Mouse (Mus musculus) limb, embryonic 11.5 days (tissue): ENCODE data around the gene Zbtb16. TPM values are rescaled to one million over a fixed set of nuclear protein-coding genes. Genes with fewer than 3 reads are reported as not detected.
A peak's percentile ranks its signal among the peaks of the same experiment; 100 is the strongest.

Experiments used
- ATAC-seq: fragments of 200-750 bp; cut with Nextera tagmentation; 2 replicates; pipeline ENCODE4 v1.8.0; 2017; ENCODE audit warnings: low read depth; ENCODE audit not compliant: insufficient number of reproducible peaks, low FRiP score, low TSS enrichment
- DNase-seq: peaks from one replicate; pipeline ENCODE4 v3.0.0-alpha.2; 2015; ENCODE audit warnings: low spot score
- H3K27ac ChIP-seq: fragments of 300-500 bp; sonication (generic); replicated peaks from 2 replicates; pipeline ENCODE4 v1.5.1; 2014; ENCODE audit warnings: low read depth, mild to moderate bottlenecking, low read length
- H3K27me3 ChIP-seq: fragments of 300-500 bp; sonication (generic); 2 replicates; pipeline ENCODE4 v1.6.1; 2014; ENCODE audit warnings: mild to moderate bottlenecking, low read length, mixed read lengths; ENCODE audit not compliant: control insufficient read depth, insufficient read depth
- H3K36me3 ChIP-seq: fragments of 300-500 bp; sonication (generic); 2 replicates; pipeline ENCODE4 v1.6.1; 2014; ENCODE audit warnings: mild to moderate bottlenecking, low read length, moderate library complexity, mixed read lengths; ENCODE audit not compliant: control insufficient read depth, insufficient read depth
- H3K4me1 ChIP-seq: fragments of 300-500 bp; sonication (generic); 2 replicates; pipeline ENCODE4 v1.6.1; 2014; ENCODE audit warnings: low read length, mixed read lengths; ENCODE audit not compliant: control insufficient read depth, insufficient read depth
- H3K4me2 ChIP-seq: fragments of 300-500 bp; sonication (generic); 2 replicates; pipeline ENCODE4 v1.6.1; 2014; ENCODE audit warnings: low read depth, mild to moderate bottlenecking, moderate library complexity; ENCODE audit not compliant: severe bottlenecking
- H3K4me3 ChIP-seq: fragments of 300-500 bp; sonication (generic); 2 replicates; pipeline ENCODE4 v1.5.1; 2014; ENCODE audit warnings: low read depth, low read length
- H3K9ac ChIP-seq: fragments of 300-500 bp; sonication (generic); 2 replicates; pipeline ENCODE4 v1.6.1; 2014; ENCODE audit warnings: mild to moderate bottlenecking, low read length
- H3K9me3 ChIP-seq: fragments of 300-500 bp; sonication (generic); 2 replicates; pipeline ENCODE4 v1.6.1; 2016; ENCODE audit warnings: low read length; ENCODE audit not compliant: control insufficient read depth
- WGBS: fragments of 180-500 bp; shearing (Covaris S2); extraction: QIAGEN DNeasy Blood & Tissue Kit; methylation state at CpG from one replicate; pipeline ENCODE4 v1.1.7; 2014; 5-methylcytosine and 5-hydroxymethylcytosine counted together
- polyA plus RNA-seq: library from polyadenylated mRNA; unstranded; fragments of >200 nt; fragmentation: Nextera tagmentation; extraction: Ambion mirVana; gene quantifications from 2 replicates; pipeline ENCODE4 v1.2.1, GENCODE M21; 2014

The Zbtb16 gene
- polyA plus RNA-seq, 1 experiment from 2014 or later: 5.9 TPM

- Histone ChIP-seq H3K4me1 (peaks cover 9% of the 10 kb centered on the region; the same call in 1 of the 2 replicates), H3K27ac (no peak overlapping the region), H3K9ac (no peak overlapping the region), H3K4me2 (no peak overlapping the region), H3K27me3 (no peaks in the 10 kb centered on the region), H3K9me3 (peaks cover 3% of the 10 kb centered on the region; the same call in 1 of the 2 replicates), H3K36me3 (no peaks in the 10 kb centered on the region), H3K4me3 (no peak overlapping the region)
- 9% methylated on average over 8 of the region's 8 CpGs for WGBS
- ATAC-seq (no peak), DNase-seq (no peak)
Observed at GRCm38 (mm10) chr9:48654730-48655129, 181.3 kb downstream of the Zbtb16 start.

DNA sequence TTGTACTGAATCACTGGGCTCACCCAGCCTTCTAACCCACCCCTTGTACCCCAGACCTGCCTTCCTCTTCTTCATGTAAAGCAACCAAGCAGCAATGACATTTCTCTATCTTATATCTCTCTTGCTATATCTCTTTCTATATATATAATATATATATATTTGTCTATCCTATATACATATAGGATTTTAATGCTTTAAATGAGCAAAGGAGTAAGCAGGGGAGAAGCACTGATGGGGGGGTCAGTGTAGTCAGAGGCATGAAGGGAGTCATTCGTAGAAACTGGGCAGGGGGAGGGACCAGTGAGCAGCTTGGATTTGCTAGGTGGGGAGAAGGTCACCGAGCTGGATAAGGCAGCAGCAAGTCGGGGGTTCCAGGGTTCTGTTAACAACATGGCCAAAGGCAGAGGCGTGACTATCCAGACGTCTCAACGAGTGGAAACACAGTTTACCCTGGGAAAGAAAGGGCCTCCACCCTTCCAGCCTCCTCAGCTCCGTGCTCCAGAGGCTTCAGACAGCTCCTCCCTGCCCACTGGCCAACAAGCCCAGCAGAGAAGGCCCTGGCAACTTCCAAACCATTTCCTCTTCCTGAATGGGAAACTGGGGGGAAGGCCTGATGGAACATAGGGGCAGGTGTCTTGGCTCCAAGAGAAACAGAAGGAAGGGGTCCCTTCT lies 182.5 kb downstream of the Zbtb16 start:
- Histone ChIP-seq H3K27ac (no peak overlapping the region), H3K9ac (no peak overlapping the region), H3K9me3 (no peaks in the 10 kb centered on the region), H3K4me2 (no peak overlapping the region), H3K27me3 (0 out of 2 replicates have a peak, but pooled peaks cover 2% of the 10 kb centered on the region), H3K36me3 (no peaks in the 10 kb centered on the region), H3K4me1 (peaks cover 20% of the 10 kb centered on the region), H3K4me3 (no peak overlapping the region)
- no peak for DNase-seq
- 54% methylated on average over 7 of the region's 7 CpGs for WGBS
- no peak for ATAC-seq

DNA sequence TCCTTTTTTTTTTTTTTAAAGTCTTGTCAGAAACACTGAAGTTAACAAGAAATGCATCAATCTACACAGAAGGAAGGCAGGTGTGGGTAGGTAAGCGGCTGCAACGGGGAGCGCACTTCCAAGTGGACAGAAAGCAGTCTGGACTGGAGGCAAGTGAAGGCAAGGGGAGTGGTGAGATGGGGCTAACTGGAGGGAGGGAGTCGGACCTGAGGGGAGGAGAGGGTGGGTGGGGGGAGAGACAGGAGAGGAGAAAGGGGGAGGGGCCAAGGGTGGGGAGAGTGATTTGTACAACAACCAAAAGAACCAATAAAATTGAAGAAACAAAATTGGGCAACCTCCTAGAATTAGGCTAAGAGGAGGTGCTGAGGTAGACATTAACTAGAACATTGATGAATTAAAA lies 184.0 kb downstream of the Zbtb16 start:
- Histone ChIP-seq H3K27me3 (peaks cover 2% of the 10 kb centered on the region; the same call in 1 of the 2 replicates), H3K4me1 (peaks cover 30% of the 10 kb centered on the region), H3K36me3 (no peaks in the 10 kb centered on the region), H3K9me3 (no peaks in the 10 kb centered on the region), H3K4me2 (no peak overlapping the region), H3K9ac (no peak overlapping the region), H3K27ac (no peak overlapping the region), H3K4me3 (no peak overlapping the region)
- 56% methylated on average over 4 of the region's 4 CpGs for WGBS
- ATAC-seq (no peak), DNase-seq (no peak)

DNA sequence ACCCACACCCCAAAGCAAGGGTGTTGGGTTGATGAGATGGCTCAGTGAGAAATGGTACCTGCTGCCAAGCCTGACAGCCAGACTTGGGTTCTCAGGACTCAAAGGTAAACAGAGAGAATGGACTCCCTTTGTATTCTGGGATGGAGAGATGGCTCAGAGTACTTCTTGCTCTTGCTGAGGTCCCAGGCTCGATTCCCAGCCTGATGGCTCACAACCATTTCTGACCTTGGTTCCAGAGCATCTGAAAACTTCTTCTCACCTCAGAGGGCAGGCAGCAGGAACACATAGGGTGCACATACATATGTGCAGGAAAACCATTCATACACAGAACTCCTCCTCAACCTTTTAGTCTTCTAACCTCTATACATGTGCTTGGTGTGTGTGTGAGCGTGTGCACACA lies 185.2 kb downstream of the Zbtb16 start:
- no peak overlapping the region for H3K4me3 ChIP-seq
- H3K27me3 ChIP-seq: peaks cover 2% of the 10 kb centered on the region; the same call in 1 of the 2 replicates
- no peaks in the 10 kb centered on the region for H3K36me3 ChIP-seq
- H3K9me3 ChIP-seq: no peaks in the 10 kb centered on the region
- WGBS: 85% methylated on average over 2 of the region's 2 CpGs
- no peak overlapping the region for H3K4me2 ChIP-seq
- no peak for ATAC-seq
- no peak overlapping the region for H3K27ac ChIP-seq
- no peak for DNase-seq
- peaks cover 35% of the 10 kb centered on the region for H3K4me1 ChIP-seq
- no peak overlapping the region for H3K9ac ChIP-seq

DNA sequence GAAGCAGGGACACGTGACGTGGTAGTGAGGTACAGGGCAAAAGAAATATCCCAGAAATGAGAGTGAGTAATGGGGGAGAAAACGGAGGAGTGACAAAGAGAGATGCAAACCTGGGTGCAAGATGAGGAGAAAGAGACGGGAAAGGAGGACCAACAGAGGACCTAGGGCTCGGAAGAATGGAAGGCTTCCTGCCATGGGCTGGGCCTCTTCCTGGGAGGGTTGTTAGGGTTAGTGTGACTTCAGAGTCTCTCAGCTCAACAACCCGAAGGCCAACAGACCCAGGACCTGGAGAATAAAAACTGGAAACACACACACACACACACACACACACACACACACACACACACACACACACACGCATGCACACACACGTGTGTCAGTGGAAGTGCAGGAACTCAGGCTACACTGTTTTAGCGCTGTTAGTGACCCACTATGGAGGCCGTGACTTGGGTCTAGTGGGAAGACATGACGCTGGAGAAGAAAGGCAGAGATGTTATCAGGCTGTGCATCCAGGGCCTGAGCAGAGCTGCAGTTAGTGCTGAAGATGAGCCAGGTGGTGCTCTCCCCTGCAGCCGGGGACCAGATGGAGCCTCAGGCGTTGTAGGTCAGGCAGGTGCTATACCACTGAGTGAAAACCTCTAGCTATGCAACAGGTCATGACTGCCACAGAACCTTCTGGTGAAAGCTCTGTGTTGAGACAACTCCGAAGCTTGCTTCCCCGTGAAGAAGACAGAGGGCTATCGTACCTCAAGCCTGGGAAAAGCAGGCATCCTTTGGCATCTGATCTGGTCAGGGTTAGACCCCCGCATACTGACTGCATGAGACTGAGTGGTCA lies 186.0 kb downstream of the Zbtb16 start:
- WGBS: 36% methylated on average over 17 of the region's 17 CpGs
- no peak for ATAC-seq
- Histone ChIP-seq H3K27me3 (peaks cover 2% of the 10 kb centered on the region; the same call in 1 of the 2 replicates), H3K4me3 (peak overlapping the region; percentile 24; the same call in 1 of the 2 replicates), H3K4me2 (peak overlapping the region; percentile 63), H3K4me1 (peaks cover 35% of the 10 kb centered on the region), H3K27ac (no peak overlapping the region), H3K9ac (no peak overlapping the region), H3K36me3 (no peaks in the 10 kb centered on the region), H3K9me3 (no peaks in the 10 kb centered on the region)
- no peak for DNase-seq

- Histone ChIP-seq H3K9ac (peak overlapping the region; percentile 52), H3K36me3 (no peaks in the 10 kb centered on the region), H3K4me2 (peak overlapping the region; percentile 63), H3K27ac (0 out of 2 replicates have a peak overlapping the region, but pooled peaks have one; percentile 21), H3K9me3 (peaks cover 3% of the 10 kb centered on the region), H3K4me3 (peak overlapping the region; percentile 24), H3K27me3 (peaks cover 2% of the 10 kb centered on the region; the same call in 1 of the 2 replicates), H3K4me1 (peaks cover 32% of the 10 kb centered on the region)
- DNase-seq: peak; percentile 70
- 0 out of 2 replicates have a peak, but pooled peaks have one; percentile 31 for ATAC-seq
- WGBS: 0% methylated on average over 20 of the region's 22 CpGs
Observed at GRCm38 (mm10) chr9:48649098-48649766, 186.8 kb downstream of the Zbtb16 start.

DNA sequence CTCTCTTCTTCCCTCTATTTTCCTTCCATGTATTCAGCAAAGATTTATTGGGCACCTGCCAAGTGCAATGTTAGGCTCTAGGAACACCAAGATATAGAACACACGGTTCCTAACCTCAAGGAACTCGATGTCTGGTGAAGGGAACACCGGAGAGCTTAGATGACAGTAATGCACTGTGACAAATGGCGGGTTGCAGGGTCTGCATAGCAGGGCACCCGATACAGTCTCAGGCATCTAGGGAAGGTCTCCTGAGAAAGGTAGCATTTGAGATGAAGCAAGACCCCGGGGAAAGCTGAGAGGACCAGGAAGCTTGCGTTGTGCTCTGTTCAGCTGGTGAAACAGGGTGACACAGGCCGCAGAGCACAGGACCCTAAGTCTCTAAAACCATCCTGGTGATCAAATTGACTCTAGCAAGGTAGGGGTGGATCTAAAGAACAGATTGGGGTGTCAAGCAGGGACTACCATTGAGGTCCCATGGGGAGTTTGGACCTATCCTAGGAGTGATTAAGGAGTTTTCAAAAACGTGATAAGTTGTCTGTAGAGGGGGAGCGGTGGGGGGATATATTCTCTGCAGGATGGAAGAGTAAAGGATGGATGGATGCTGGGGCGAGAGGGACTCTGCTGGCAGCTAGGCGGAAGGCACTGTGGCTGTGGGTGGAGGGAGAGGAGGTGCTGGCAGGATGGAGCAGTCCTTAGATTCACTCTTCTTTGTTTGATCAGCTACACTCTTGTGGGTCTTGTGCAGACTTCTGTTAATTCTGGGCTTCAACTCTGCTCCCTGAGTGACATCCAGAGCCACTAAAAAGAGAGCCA lies 187.5 kb downstream of the Zbtb16 start:
- no peak for ATAC-seq
- Histone ChIP-seq H3K27ac (no peak overlapping the region), H3K4me2 (peak overlapping the region; percentile 63), H3K36me3 (no peaks in the 10 kb centered on the region), H3K9me3 (peaks cover 6% of the 10 kb centered on the region), H3K27me3 (peaks cover 2% of the 10 kb centered on the region; the same call in 1 of the 2 replicates), H3K9ac (no peak overlapping the region), H3K4me1 (peaks cover 32% of the 10 kb centered on the region), H3K4me3 (no peak overlapping the region; the same call in 1 of the 2 replicates)
- 37% methylated on average over 12 of the region's 12 CpGs for WGBS
- peak; percentile 22 for DNase-seq
